Mouse (Mus musculus) embryo, embryonic 10.5 days (tissue): ENCODE data around the gene Gm29423.
"Not testable (repeated sequence)": the region's sequence is repeated elsewhere in the genome, so short reads cannot be mapped to it uniquely, and the experiment has no call there.

Experiments
- DNase-seq: peaks from one replicate; pipeline ENCODE4 v3.0.0-alpha.2; 2015; ENCODE audit warnings: low spot score

The Gm29423 gene

DNA sequence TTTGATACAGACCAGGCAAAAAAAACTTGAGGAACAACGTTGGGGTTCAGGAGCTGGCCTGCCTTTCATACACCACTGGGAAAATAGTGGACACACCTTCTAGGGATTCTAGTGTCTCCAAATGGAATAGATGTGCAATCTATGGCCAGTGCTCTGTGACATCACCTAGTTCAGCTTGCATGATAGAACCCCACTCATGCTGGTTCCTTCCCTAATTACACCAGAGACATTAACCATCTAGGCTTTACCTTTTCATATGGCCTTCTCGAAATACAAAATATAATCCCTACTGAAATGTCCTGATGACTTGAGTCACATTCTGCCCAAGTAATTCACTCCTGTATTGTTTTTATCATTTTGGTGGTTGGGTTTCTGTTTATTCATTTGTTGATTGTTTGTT, at the start of gene Gm29423, which contains the start of gene Gm29644:
Gene Gm29423, minus strand, starts transcription at position 101 of the 400 bp plus-strand sequence.
Gene Gm29644, minus strand, starts transcription at position 157 of the 400 bp plus-strand sequence.
- DNase-seq = not testable (repeated sequence)

- not testable (repeated sequence) for DNase-seq
These were observed 29.5 kb downstream of the Gm29423 start, which contains the start of gene Gm21118 for GRCm38 (mm10) chrY:70273542-70273941. Gene Gm21118 (minus strand): TSS chrY:70273642.
